Mouse (Mus musculus): ENCODE data around the gene Pim1. TPM values are rescaled to one million over a fixed set of nuclear protein-coding genes. Genes with fewer than 3 reads are reported as not detected.

Gene Pim1
- polyA plus RNA-seq, 1 experiment from 2014 or later: 48.6 TPM

GRCm38 (mm10) chr17:29542831-29543690 lies 52.5 kb downstream of the Pim1 start:
- Histone ChIP-seq H3K36me3 (ENCODE audit: inconsistent target) (no peaks in the 10 kb centered on the region), H3K27ac (no peak overlapping the region), H3K4me3 (ENCODE audit: inconsistent target) (no peak overlapping the region), H3K79me2 (ENCODE audit: inconsistent target) (no peaks in the 10 kb centered on the region)
- 94% methylated on average over 19 of the region's 19 CpGs for WGBS (ENCODE audit: missing documents)

- 89% methylated on average over 2 of the region's 2 CpGs for WGBS (ENCODE audit: missing documents)
Observed at GRCm38 (mm10) chr17:29544064-29544463, 53.5 kb downstream of the Pim1 start.

GRCm38 (mm10) chr17:29545241-29545640 lies 54.7 kb downstream of the Pim1 start:
- Histone ChIP-seq H3K36me3 (ENCODE audit: inconsistent target) (no peaks in the 10 kb centered on the region), H3K79me2 (ENCODE audit: inconsistent target) (peaks cover 5% of the 10 kb centered on the region; the same call in 1 of the 2 replicates), H3K4me3 (ENCODE audit: inconsistent target) (no peak overlapping the region), H3K27ac (no peak overlapping the region)
- 100% methylated on average over 5 of the region's 5 CpGs for WGBS (ENCODE audit: missing documents)

More at GRCm38 (mm10) chr17:29544064-29544463, 53.5 kb downstream of the Pim1 start:
- Histone ChIP-seq H3K4me3 (ENCODE audit: inconsistent target) (no peak overlapping the region), H3K36me3 (ENCODE audit: inconsistent target) (no peaks in the 10 kb centered on the region), H3K79me2 (ENCODE audit: inconsistent target) (no peaks in the 10 kb centered on the region), H3K27ac (no peak overlapping the region)

Other genes starting within 250 kb of the Pim1 start
- gene Ppil1, start 226.6 kb upstream of the Pim1 start, polyA plus RNA-seq (2018): 10.6 to 36.8 TPM (median 15.8 TPM) in 3 replicates
- gene BC004004, start 222.0 kb upstream of the Pim1 start, polyA plus RNA-seq (2018): 108 to 138 TPM (median 122 TPM) in 3 replicates
- gene Pi16, start 173.1 kb upstream of the Pim1 start, polyA plus RNA-seq (2018): 0.22 TPM in 1 of 3 replicates, not detected in the others
- 107 to 155 TPM (median 130 TPM) in 3 replicates for gene Mtch1, start 142.8 kb upstream of the Pim1 start, polyA plus RNA-seq (2018)
- 29.2 to 94.0 TPM (median 43.1 TPM) in 3 replicates for gene Fgd2, start 129.8 kb upstream of the Pim1 start, polyA plus RNA-seq (2018)
- not detected in 3 replicates for gene Gm17657, start 58.9 kb downstream of the Pim1 start, polyA plus RNA-seq (2018)
- 9.9 to 13.7 TPM (median 10.5 TPM) in 3 replicates for gene Tbc1d22b, start 59.0 kb downstream of the Pim1 start, polyA plus RNA-seq (2018)
- gene Tmem217, start 61.6 kb downstream of the Pim1 start, polyA plus RNA-seq (2018): 0.67 TPM in 1 of 3 replicates, not detected in the others
- gene Rnf8, start 124.0 kb downstream of the Pim1 start, polyA plus RNA-seq (2018): 15.4 to 16.8 TPM (median 16.5 TPM) in 3 replicates
- gene Gm28043, start 124.1 kb downstream of the Pim1 start, polyA plus RNA-seq (2018): 0.70 to 2.4 TPM (median 1.0 TPM) in 3 replicates
- gene Cmtr1, start 169.8 kb downstream of the Pim1 start, polyA plus RNA-seq (2018): 37.1 to 60.9 TPM (median 43.9 TPM) in 3 replicates
- 4.0 to 5.7 TPM (median 4.5 TPM) in 3 replicates for gene Ccdc167, start 226.3 kb downstream of the Pim1 start, polyA plus RNA-seq (2018)